ENCODE assay signal across 8 mouse cellular contexts in genomic region chr4:156235360-156235770, GRCm38 (mm10). TPM values are rescaled to one million over a fixed set of nuclear protein-coding genes. Genes with fewer than 3 reads are reported as not detected.
DNase-seq lines count a peak whose midpoint lies in the region; ATAC-seq lines count a peak whose summit lies in the region.

No protein-coding gene starts in this region.

- no peak for DNase-seq in kidney, postnatal 10 days
- DNase-seq in ZHBTc4 (ENCODE audit: low read depth, low spot score), result peak; percentile 74
- no peak for DNase-seq in right cerebral cortex, postnatal 10 days (ENCODE audit: low spot score in 2 of 2)
- no peak for DNase-seq in urinary bladder, postnatal 4 days (ENCODE audit: low spot score in 2 of 2)

- H3K27ac ChIP-seq in kidney, embryonic 15.5 days, result peak overlapping the region; percentile 98
- H3K27ac ChIP-seq in forebrain, embryonic 16.5 days (ENCODE audit: low read length), result peak overlapping the region; percentile 84
- peak overlapping the region; percentile 98 for H3K27ac ChIP-seq in liver, embryonic 16.5 days (ENCODE audit: low read length)
- H3K27ac ChIP-seq in stomach, embryonic 15.5 days, result peak overlapping the region; percentile 93

- 1% methylated on average over 15 of the region's 15 CpGs for WGBS in kidney, embryonic 15.5 days
- 0% methylated on average over 15 of the region's 15 CpGs for WGBS in forebrain, embryonic 16.5 days
- WGBS in liver, embryonic 16.5 days (ENCODE audit: insufficient replicate concordance), result under 1% methylated on average over 15 of the region's 15 CpGs
- WGBS in stomach, embryonic 15.5 days, result under 1% methylated on average over 15 of the region's 15 CpGs

- H3K27me3 ChIP-seq in kidney, embryonic 15.5 days, result no peaks in the 10 kb centered on the region
- H3K27me3 ChIP-seq in forebrain, embryonic 16.5 days (replicated peaks; ENCODE audit: control insufficient read depth, insufficient read depth, low read length), result no peaks in the 10 kb centered on the region
- no peaks in the 10 kb centered on the region for H3K27me3 ChIP-seq in liver, embryonic 16.5 days (ENCODE audit: control insufficient read depth, insufficient read depth, low read depth, low read length)
- no peaks in the 10 kb centered on the region for H3K27me3 ChIP-seq in stomach, embryonic 15.5 days (replicated peaks)

- H3K9ac ChIP-seq in kidney, embryonic 15.5 days, result peak overlapping the region; percentile 88
- peak overlapping the region; percentile 69 for H3K9ac ChIP-seq in forebrain, embryonic 16.5 days (replicated peaks; ENCODE audit: low read depth, low read length)
- peak overlapping the region; percentile 79 for H3K9ac ChIP-seq in liver, embryonic 16.5 days (ENCODE audit: low read depth, low read length)
- 0 out of 2 replicates have a peak overlapping the region, but pooled peaks have one; percentile 32 for H3K9ac ChIP-seq in stomach, embryonic 15.5 days

- peaks cover 29% of the 10 kb centered on the region for H3K4me1 ChIP-seq in kidney, embryonic 15.5 days
- H3K4me1 ChIP-seq in forebrain, embryonic 16.5 days (replicated peaks; ENCODE audit: control insufficient read depth, insufficient read depth, low read length), result peaks cover 16% of the 10 kb centered on the region
- H3K4me1 ChIP-seq in liver, embryonic 16.5 days (ENCODE audit: control insufficient read depth, low read depth, low read length), result peaks cover 25% of the 10 kb centered on the region
- H3K4me1 ChIP-seq in stomach, embryonic 15.5 days, result peaks cover 16% of the 10 kb centered on the region

- peak overlapping the region; percentile 92 for H3K4me2 ChIP-seq in kidney, embryonic 15.5 days
- H3K4me2 ChIP-seq in forebrain, embryonic 16.5 days (ENCODE audit: low read length), result peak overlapping the region; percentile 85
- peak overlapping the region; percentile 100 for H3K4me2 ChIP-seq in liver, embryonic 16.5 days (ENCODE audit: low read depth, low read length)
- peak overlapping the region; percentile 95 for H3K4me2 ChIP-seq in stomach, embryonic 15.5 days

- H3K36me3 ChIP-seq in kidney, embryonic 15.5 days, result peaks cover 62% of the 10 kb centered on the region
- peaks cover 27% of the 10 kb centered on the region for H3K36me3 ChIP-seq in forebrain, embryonic 16.5 days (ENCODE audit: control insufficient read depth, insufficient read depth)
- H3K36me3 ChIP-seq in liver, embryonic 16.5 days (ENCODE audit: control insufficient read depth, insufficient read depth), result peaks cover 35% of the 10 kb centered on the region
- peaks cover 33% of the 10 kb centered on the region for H3K36me3 ChIP-seq in stomach, embryonic 15.5 days

- H3K9me3 ChIP-seq in kidney, embryonic 15.5 days (replicated peaks), result no peaks in the 10 kb centered on the region
- no peaks in the 10 kb centered on the region for H3K9me3 ChIP-seq in forebrain, embryonic 16.5 days (ENCODE audit: control insufficient read depth, low read length)
- no peaks in the 10 kb centered on the region for H3K9me3 ChIP-seq in liver, embryonic 16.5 days (replicated peaks; ENCODE audit: control insufficient read depth, low read length)
- H3K9me3 ChIP-seq in stomach, embryonic 15.5 days, result no peaks in the 10 kb centered on the region

- ATAC-seq in kidney, embryonic 15.5 days (replicated peaks; ENCODE audit: low FRiP score), result peak; percentile 12
- peak; percentile 64 for ATAC-seq in forebrain, embryonic 16.5 days
- ATAC-seq in liver, embryonic 16.5 days (ENCODE audit: low read depth), result peak; percentile 35
- ATAC-seq in stomach, embryonic 15.5 days (ENCODE audit: insufficient read depth, low FRiP score, low read depth), result peak; percentile 15; the same call in 1 of the 2 replicates

- H3K4me3 ChIP-seq in kidney, embryonic 15.5 days (replicated peaks), result peak overlapping the region; percentile 97
- peak overlapping the region; percentile 68 for H3K4me3 ChIP-seq in forebrain, embryonic 16.5 days (replicated peaks; ENCODE audit: low read length)
- H3K4me3 ChIP-seq in liver, embryonic 16.5 days (ENCODE audit: low read depth, low read length), result peak overlapping the region; percentile 94
- peak overlapping the region; percentile 79 for H3K4me3 ChIP-seq in stomach, embryonic 15.5 days (replicated peaks)

RNA-seq across cellular contexts. Expression of gene Noc2l, which starts 0.4 kb away (rescaled TPM):
- polyA plus RNA-seq in kidney, embryonic 15.5 days (2015; fragmentation: Nextera tagmentation; extraction: Ambion mirVana), result 85.8 and 90.3 TPM in 2 replicates
- 55.3 and 61.4 TPM in 2 replicates for polyA plus RNA-seq in forebrain, embryonic 16.5 days (2015; fragmentation: Nextera tagmentation; extraction: Ambion mirVana)
- 36.0 and 36.2 TPM in 2 replicates for polyA plus RNA-seq in liver, embryonic 16.5 days (2015; fragmentation: Nextera tagmentation; extraction: Ambion mirVana)
- 72.0 and 75.3 TPM in 2 replicates for polyA plus RNA-seq in stomach, embryonic 15.5 days (2015; fragmentation: Nextera tagmentation; extraction: Ambion mirVana)

RNA-seq across cellular contexts. Expression of gene Plekhn1, which starts 0.7 kb away (rescaled TPM):
- 19.1 and 21.4 TPM in 2 replicates for polyA plus RNA-seq in kidney, embryonic 15.5 days (2015; fragmentation: Nextera tagmentation; extraction: Ambion mirVana)
- polyA plus RNA-seq in forebrain, embryonic 16.5 days (2015; fragmentation: Nextera tagmentation; extraction: Ambion mirVana), result 27.6 and 31.9 TPM in 2 replicates
- 3.8 and 4.1 TPM in 2 replicates for polyA plus RNA-seq in liver, embryonic 16.5 days (2015; fragmentation: Nextera tagmentation; extraction: Ambion mirVana)
- polyA plus RNA-seq in stomach, embryonic 15.5 days (2015; fragmentation: Nextera tagmentation; extraction: Ambion mirVana), result 20.0 and 22.1 TPM in 2 replicates

RNA-seq across cellular contexts. Expression of gene Perm1, which starts 19.7 kb away (rescaled TPM):
- polyA plus RNA-seq in kidney, embryonic 15.5 days (2015; fragmentation: Nextera tagmentation; extraction: Ambion mirVana), result 0.84 and 1.0 TPM in 2 replicates
- polyA plus RNA-seq in forebrain, embryonic 16.5 days (2015; fragmentation: Nextera tagmentation; extraction: Ambion mirVana), result 1.7 and 1.8 TPM in 2 replicates
- 0.14 and 0.40 TPM in 2 replicates for polyA plus RNA-seq in liver, embryonic 16.5 days (2015; fragmentation: Nextera tagmentation; extraction: Ambion mirVana)
- polyA plus RNA-seq in stomach, embryonic 15.5 days (2015; fragmentation: Nextera tagmentation; extraction: Ambion mirVana), result 0.61 and 0.99 TPM in 2 replicates

RNA-seq across cellular contexts. Expression of gene Samd11, which starts 20.1 kb away (rescaled TPM):
- polyA plus RNA-seq in kidney, embryonic 15.5 days (2015; fragmentation: Nextera tagmentation; extraction: Ambion mirVana), result 0.50 and 1.2 TPM in 2 replicates
- 0.83 and 2.2 TPM in 2 replicates for polyA plus RNA-seq in forebrain, embryonic 16.5 days (2015; fragmentation: Nextera tagmentation; extraction: Ambion mirVana)
- polyA plus RNA-seq in liver, embryonic 16.5 days (2015; fragmentation: Nextera tagmentation; extraction: Ambion mirVana), result 36.4 and 37.7 TPM in 2 replicates
- 1.2 and 3.1 TPM in 2 replicates for polyA plus RNA-seq in stomach, embryonic 15.5 days (2015; fragmentation: Nextera tagmentation; extraction: Ambion mirVana)

RNA-seq across cellular contexts. Expression of gene AW011738, which starts 32.3 kb away (rescaled TPM):
- polyA plus RNA-seq in kidney, embryonic 15.5 days (2015; fragmentation: Nextera tagmentation; extraction: Ambion mirVana), result 7.6 and 7.8 TPM in 2 replicates
- polyA plus RNA-seq in forebrain, embryonic 16.5 days (2015; fragmentation: Nextera tagmentation; extraction: Ambion mirVana), result 3.3 and 4.0 TPM in 2 replicates
- 1.0 and 1.2 TPM in 2 replicates for polyA plus RNA-seq in liver, embryonic 16.5 days (2015; fragmentation: Nextera tagmentation; extraction: Ambion mirVana)
- 3.0 TPM in 2 replicates for polyA plus RNA-seq in stomach, embryonic 15.5 days (2015; fragmentation: Nextera tagmentation; extraction: Ambion mirVana)

Comparison
In these comparisons a context has a peak if more than half of its experiments do, and no peak if none do; other contexts are left out.
1. ATAC-seq: peak in every context shown above with its lines; median percentile 64 in forebrain, embryonic 16.5 days; 35 in liver, embryonic 16.5 days; 15 in stomach, embryonic 15.5 days; 12 in kidney, embryonic 15.5 days.
2. H3K9ac ChIP-seq: peak in every context shown above with its lines; median percentile 88 in kidney, embryonic 15.5 days; 79 in liver, embryonic 16.5 days; 69 in forebrain, embryonic 16.5 days; 32 in stomach, embryonic 15.5 days.